Mouse (Mus musculus) hindlimb bud, embryonic 11.5 days (tissue): Measurements from ENCODE around the gene Vps13d.
A peak's percentile ranks its signal among the peaks of the same experiment; 100 is the strongest.

Experiments used
- DNase-seq: peaks from one replicate; pipeline ENCODE4 v3.0.0-alpha.2; 2012; ENCODE audit warnings: low read depth, low spot score; ENCODE audit errors: extremely low spot score

Vps13d gene

DNA sequence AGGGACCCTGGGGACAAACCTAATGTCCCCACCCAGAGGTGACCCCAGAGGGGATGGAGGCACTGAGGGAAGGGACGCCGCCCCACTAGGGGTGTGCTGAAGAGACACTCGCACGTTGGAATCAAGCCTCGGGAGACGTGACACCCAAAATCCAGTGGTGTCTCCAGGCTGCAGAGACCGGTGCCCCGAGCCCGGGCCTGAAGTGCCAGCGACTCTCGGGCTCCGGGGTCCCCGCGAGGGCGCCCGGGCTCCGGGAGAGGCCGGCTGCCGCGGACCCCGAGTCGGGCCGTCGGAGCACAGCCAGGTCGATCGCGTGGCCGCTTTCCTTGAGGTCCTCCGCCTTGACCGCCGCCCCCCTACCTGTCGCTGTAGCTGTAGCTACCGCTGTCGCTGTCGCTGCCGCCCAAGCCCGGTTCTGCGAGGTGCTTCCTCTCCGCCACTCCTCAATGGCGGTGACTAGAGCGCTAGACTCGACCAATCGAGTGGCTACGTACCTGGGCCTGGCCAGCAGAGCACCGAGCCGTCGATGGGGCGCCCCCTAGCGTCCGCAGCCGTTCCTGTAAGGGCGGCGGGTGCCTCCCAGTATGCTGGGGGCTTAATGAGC, at the start of gene Vps13d:
Vps13d (minus strand) TSS at position 447 of the 604 bp plus-strand sequence.
- DNase-seq, result peak; percentile 70

DNA sequence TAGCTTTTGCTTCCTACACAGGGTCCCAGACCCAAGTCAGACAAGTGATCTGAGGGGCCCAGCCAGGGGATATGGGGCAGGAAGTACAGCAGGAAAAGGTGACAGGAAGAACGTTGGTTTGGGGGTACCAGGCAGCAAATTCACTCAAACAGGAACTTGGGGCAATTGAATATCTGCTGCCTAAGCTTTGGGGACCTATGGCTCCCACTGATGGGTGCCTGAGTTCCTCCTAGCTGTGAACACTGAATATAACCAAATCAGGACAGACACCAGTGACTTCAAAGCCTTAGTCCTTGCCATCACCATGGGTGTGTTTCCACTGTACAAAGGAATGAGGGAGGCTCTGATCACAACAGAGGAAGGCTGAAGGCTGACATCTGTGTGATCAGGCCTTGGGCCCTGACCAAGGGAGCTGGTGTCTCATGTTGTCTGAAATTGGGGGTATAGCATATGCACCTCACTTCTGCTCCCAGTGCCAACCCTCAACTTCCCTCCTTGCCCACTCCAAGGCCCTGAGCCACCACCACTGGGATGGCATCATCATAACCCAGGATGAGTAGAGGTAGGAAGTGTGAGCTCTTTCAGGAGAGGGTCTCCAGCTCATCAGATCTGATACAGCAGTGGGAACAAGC, 48.0 kb upstream of the Vps13d start:
- no peak for DNase-seq

DNA sequence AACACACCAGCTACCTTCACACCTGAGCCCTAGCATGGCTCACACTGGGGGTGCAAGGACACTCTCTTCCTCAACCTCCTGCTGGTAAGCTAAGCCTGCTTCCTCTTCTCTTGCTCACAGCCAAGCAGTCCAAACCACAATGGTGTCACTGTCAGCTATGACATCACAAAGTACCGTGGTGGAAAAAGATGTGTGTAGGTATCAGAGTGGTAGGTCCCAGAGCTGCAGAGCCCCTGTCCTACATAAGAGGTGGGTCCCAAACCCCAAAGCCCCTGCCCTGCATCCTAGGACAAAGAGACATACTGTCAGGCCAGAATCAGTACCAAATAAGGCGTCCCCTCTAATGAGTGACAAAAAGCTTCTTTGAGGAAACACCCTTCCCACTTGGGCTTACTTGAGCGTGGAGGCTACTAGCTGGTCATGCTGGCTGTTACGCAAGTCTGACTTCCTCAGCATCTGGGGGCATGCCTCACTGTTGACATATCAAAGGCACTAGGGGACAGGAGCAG, 46.0 kb upstream of the Vps13d start:
- DNase-seq, result no peak

DNA sequence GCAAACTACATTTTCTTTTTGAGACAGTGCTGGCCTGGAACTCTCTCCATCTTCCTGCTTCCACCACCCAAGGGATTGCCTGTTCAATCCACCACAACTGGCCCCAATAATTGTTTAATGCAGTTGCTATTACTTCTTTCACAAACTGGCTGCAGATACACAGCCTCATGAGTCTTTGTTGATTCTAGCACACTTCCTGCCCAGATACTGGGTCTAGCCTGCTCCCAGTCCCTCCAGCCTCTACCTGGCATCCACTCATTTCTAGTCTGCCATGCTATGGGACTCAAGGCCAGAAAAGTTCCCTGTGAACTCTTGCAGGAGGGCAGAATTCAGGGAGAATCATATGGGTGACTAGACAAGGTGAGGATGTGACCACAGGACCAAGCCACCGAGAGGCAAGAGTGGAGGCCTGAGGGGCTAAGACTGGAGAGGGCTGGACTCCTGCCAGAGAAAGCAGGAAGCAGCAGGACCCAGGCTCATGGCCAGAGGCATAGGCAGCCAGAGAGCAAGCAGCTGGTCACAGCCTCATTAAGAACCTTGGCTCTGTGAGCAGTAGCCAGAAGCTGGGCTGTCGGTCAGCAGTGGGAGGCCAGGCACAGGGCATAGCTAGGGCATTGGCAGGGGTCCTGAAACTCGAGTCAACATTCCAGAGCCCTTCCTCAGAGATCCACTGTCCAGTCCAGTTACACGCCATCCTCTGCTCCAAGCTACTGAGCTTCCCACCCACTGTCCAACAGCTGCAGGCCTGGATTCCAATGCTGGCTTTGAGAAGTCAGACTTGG, 44.4 kb upstream of the Vps13d start:
- no peak for DNase-seq

DNA sequence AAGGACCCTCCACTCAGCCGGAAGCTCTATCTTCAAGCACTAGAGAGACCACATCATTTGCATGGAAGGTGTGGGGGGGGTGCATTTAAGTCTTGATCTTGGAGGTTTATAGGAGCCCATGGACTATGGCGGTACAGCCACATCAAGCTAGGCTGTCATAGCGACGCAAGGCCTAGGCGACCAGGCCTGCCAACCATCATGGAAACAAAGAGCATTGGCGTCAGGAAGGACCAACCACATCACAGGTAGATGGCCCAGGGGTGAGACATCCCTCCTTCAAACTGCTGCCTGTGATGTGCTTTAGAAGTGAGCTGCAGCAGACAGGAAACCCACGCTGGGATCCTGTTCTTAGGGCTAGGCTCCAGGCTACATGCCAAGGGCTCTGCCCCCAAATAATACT, 41.2 kb upstream of the Vps13d start:
- DNase-seq, result no peak

DNA sequence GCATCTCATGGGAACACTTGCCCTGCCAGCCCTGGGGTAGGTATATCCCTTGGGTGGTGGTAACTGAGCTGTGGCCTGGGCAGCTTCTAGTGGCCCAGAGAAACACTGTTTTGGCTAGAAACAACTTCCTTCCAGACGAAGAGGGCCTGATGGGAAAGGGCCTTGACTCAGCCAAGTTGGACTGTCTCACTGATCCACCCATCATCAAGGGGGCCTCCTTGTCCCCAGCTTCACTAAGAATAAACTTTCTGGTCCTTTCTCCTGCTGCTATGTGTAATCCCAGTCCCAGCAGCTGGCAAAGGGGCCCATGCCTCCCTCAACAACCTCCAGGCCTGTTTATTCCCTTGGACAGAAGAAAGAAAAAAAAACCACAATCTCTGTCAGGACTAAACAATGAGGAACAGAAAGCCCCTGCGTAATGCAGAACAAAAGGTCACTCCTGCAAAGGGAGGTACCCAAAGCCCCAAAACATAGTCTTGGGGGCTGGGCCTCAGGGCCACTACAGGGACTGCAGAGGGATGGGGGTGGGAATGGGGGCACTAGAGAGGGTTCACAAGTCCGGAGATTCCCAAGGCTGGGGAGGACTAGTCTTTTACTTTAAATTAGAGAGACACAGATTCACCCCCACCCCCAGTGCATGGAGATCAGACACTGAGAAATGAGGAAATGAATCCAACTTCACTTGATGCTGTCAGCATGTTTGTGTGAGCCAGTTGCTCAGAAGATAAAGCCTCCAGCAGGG, 38.9 kb upstream of the Vps13d start:
- DNase-seq, result no peak

DNA sequence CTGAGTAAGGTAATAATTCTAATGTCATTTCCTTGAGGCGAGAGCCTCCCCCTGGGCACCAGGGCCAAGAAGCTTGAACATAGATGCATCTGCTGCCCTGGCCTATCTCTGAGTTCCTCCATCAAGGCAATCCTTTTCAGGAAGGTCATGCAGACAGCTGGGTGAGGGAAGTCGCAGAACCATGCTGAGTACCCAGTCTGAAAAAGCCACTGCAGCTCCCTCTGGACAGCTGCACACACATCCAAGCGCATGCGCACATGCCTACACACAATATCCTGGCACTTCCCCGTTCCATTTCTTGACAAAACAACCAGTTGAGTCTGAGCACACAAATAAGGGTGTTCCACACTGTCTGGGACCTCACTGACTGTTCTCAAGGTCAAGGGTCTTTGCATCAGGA, 36.9 kb upstream of the Vps13d start:
- no peak for DNase-seq

DNA sequence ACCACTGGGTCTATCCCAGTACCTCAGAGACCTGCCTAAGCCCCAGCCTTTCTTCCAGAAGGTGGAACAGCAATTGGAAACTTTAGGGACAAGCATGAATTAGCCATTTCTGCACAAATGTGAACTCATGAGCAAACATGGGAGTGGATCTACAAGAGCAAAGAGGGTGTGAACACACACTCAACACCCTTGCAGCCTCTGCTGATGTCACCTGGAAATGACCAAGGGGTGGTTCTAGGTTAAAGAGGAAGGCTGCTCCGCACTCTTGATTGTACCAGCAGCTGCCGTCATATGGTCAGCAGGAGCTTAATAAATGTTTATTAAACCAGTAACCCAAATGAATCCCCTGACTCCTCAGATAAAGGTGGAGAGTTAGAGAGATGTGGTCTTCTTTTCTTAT, 35.8 kb upstream of the Vps13d start:
- no peak for DNase-seq

DNA sequence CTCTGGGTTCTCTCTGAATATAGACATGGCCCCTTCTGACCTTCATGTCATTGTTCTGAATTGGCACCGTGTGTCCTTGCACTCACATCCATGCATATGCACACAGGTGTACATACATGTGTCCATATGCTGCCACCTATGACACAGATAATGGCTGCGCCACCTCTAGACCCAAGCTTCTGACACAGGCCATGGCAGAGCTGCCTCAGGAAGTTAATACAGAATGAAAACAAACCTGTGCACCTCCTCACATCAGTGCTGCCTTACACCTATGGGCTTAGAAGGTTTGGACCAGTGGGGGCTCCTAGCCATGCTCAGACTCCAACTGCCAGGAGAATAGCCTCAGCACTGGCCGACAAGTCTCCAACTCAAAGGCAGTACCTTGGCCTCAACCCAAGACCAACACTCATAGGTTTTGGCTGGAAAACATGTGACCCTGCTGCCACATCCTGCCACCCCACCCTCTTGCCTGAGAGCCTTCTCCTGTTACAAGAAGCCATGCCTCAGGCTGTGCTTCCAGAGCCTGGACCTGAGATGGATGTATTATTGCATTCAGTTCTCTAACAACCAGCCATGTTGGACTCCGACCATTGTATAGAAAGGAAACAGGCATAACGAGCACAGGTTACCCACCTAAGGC, 34.8 kb upstream of the Vps13d start:
- no peak for DNase-seq

DNA sequence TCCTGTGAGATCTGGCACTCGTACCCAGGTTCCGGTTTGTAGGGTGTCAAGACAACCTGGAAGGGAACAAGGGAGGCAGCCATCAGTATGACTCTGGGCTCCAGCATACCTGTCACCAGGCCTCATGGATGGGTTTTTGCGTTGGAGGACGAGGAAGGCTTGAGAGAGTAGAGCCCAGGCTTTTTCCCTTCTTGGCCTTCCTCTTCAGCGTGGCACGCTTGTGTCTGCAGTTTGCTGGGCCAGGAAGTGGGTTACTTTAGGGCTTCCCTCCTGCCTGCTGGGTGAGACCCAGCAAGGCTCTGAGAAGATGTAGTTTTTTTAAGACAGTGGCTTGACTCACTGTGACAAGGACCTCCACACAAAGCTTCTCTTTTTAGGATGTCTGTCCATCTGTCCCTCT, 34.2 kb upstream of the Vps13d start:
- DNase-seq, result no peak

DNA sequence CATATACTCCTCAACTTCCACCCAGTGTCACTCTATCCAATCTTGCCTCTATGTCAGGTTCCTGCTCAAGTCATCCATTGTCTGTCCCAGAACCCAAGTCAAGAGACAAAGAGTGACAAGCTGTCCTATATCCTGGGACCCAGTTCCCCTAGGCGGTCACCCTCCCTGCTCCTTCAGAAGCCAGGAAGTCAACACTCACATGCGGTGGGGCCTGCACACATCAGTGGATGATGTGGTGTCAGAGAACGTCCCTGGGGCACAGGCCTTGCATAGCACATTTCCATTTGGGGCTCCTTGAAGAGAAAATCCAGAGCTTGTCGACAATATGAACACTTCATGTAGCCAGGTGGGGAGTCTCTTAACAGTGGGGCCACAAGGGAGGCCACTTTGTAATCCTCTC, 29.8 kb upstream of the Vps13d start:
- no peak for DNase-seq

DNA sequence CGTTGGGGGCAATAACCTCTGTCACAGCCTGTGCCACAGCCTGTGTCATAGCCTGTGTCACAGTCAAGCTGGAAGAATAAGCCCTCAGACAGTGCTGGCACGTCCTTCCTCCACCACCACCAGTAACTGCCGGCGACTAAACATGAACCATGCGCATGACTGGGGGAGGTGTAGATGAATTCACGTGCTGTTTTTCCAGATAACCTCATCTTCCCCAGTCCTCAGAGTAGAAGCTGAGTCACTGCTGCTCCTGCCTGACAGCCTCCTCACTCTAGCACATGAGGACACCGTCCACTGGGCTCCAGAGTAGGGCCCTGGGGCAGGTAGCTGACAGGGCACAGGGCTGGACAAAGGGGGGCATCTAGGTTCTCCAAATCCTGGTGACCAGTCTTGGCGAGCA, 27.3 kb upstream of the Vps13d start:
- no peak for DNase-seq

DNA sequence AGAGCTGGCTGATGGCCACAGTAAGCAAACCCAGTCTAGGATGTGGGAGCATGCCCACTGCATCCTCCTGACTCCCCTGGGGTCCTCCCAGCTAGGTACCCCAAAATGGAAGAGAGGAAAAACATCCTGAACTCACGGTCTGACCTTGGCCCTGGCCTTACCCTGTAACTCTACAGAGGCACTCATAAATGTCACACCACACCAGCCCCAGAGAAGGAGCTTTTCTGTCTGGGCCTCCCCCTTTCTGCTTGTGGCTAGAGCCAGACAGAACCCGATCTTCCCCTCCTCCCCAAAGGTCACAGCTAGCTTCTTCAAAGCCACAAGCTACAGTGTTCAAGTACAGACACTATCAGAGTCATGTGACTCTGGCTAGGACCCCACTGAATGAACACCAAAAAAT, 26.6 kb upstream of the Vps13d start:
- DNase-seq, result no peak

DNA sequence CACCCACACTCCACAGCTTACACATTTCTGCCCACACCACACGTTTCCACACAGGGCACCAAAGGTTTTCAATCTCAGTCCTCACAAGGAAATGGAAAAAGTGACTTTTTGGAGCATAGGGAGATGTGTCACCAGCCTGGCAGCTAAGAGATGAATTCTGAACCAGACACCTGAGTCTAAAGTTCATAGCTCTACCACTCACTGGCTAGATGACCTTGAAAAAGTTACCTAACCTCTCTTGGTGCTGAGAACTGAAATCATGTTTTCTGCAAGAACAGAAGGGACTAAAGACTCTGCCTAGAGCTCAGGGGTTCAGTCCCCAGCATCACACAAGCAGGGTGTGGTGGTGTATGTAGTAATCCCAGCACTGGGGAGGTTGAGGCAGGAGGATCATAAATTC, 25.2 kb upstream of the Vps13d start:
- DNase-seq, result no peak

DNA sequence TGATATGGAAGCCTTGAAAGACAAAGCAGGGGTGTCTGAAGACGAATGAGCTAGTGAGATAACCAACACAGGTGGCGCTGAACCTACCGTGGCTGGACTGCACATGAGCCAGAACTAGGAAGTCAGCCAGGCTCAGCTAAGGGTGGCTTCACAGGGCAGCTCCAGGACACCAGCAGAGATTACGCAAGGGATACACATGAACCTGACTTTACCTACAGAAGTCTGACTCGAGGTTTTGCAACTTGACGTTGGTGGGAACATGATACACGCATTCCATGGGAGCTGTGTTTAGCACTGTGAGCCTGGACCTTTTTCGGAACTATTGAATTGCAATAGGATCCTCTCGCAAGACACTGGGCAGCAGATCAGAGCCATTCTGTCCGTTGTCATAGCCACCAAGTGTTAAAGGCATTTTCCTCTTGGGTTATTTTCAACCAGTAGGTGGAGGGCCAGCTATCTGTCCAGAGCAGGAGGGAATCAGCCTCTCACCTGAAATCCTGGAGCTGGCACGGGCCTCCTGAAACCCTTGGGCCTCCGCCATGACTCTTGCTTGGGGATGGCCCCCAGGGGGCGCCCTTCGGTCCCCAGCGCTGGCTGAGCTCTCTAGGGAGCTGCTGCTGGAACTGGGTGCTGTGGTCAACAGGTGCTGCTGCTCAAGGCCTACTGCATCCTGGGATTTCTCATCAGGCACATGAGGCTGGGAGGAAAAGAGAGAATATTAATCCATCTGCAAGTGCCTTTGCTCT, 24.6 kb upstream of the Vps13d start:
- DNase-seq, result no peak

DNA sequence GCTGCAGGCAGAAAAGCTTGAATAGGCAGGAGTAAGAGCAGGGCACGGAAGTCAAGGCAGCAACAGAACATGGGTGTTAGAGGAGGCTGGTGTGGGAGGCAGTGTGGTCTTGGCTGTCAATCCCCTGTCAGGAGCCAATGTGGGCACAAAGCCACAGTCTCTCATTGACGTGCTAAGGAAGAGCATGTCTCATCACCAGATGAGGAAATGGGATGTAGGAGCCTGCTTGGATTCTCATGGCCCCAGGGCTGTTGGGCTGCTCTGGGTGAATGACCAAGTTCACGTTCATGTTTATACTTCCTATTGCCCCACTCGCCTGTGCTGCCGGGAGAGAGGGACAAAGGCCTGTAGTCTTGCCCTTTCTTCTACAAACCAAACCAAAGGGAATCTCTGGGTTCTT, 23.0 kb upstream of the Vps13d start:
- no peak for DNase-seq

DNA sequence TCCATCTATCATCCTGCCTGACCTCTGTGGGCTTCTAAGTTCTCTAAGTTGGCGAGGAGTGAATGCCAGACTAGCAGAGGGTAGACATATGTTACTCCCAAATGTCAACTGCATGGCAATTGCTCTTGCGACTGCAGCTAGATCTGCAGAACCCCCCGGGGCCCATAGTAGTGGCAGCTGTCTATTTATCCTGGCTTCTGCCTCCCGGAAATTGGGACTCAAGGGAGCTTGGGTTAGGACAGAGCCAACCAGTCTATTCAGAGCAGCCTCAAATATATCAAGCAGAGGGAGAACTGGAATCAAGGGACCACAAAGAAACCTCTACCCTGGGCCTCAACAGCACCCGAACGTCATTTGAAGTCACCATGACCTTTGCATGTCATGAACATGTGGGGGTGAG, 22.2 kb upstream of the Vps13d start:
- no peak for DNase-seq

DNA sequence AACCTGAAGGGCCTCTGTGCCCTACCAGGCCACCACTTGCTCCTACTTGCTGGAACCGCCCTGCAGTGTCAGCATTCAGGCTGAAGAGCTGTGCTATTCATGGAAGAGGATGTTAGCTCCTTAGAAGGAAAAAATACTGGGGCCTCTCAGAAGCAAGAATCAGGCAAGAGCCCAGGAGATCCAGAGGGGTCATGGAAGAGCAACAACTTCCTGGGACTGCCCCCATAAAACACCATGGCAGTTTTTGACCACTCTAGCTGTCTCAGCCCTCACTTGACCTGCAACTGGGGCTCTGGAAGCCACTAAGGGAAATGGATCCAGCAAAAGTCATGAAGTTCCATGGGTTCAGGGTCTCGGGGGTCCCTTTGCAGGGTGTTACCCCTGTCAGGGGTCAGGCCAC, 20.6 kb upstream of the Vps13d start:
- DNase-seq, result no peak

DNA sequence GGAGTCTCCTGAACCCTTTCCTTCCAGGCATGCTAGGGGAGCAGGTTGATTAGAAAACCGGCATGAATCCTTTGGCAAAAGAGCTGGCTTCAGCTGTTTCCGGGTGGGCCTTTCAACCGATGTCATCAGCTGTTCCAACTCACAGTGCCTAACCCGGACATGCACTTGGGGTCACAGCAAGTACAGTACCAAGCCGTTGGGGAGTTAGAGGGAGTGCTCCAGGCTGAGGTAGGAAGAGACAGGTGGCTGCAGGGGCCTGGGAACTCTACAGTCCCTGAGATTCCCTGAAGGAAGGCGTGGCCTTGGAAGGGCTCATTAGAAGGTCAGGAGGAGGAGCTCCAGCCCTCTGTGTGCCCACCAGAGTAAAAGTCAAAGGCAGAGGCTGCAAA, 20.0 kb upstream of the Vps13d start:
- no peak for DNase-seq

DNA sequence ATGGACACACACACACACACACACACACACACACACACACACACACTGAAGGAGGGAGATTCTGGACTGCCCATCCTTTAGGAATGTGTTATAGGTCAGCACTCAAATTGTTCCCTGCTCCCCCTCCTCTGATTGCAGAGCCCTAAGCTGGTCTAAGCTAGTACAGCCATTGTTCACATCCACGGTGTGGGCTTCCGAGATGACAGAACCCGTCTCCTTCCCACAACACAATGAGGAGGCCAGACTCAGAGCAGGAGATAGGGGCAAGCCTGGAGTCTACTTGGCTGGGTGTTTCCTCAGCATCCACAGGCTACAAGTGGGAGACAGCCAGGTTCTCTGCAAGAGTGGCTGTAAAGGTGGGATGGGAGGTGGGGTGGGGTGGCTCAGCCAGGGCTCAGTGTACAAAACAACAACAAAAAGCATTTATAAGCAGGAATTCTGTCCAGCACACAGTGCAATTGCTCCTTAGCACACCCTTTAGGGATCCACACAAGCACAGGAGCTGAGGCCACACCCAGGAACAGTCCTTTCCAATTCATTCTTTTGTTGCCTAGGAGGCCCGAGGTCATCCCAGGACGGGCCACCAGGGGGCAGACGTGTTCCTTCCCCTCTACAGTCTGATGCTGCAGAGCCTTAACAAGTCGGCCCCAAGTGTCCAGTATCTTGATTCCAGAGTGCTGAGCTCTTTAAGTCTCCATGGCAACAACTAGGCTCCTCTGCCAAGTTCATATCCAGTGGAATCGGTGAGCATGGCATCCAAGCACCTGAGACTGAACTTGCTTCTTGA, 19.4 kb upstream of the Vps13d start:
- peak; percentile 81 for DNase-seq
